Mouse (Mus musculus) retina, postnatal 1 day (tissue): ENCODE measurements at regions not wholly inside any gene's neighbourhood (a gene's known extent, or its start where the extent isn't known, plus 50 kb on each side); places are given as distances from the start of the nearest gene placed in this dataset.
A peak's percentile ranks its signal among the peaks of the same experiment; 100 is the strongest.

Source experiments
- DNase-seq: peaks from one replicate; pipeline ENCODE4 v3.0.0-alpha.2; 2012

DNA sequence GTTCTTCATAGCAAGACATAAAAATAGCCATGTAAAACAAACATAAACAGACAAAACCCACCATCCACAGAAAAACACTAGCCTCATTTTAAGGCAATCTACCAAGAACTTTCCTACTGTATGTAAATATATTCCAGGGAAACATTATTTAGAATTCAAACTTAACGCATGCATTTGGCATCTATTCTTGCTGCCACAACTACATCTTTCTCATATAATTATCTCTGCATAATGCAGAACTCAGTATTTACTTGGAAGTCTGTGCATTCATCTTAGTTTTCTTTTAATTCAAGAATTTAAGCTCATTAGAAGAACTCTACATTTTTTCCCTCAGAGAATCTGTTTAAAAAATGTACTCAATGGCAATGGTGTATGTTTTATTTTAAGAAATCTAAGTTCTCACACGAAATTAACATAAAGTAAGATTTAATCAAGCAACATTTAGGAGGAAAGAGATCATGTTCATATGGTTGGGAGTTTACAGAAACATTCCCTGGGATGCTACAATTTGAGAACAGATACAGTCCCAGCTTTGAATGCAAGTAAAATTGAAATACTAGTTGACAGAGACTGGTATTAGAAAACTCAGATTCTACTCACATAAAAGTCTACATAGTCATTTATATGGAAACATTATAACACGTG is 1114.7 kb downstream of the Sorcs1 start:
- no peak for DNase-seq

DNA sequence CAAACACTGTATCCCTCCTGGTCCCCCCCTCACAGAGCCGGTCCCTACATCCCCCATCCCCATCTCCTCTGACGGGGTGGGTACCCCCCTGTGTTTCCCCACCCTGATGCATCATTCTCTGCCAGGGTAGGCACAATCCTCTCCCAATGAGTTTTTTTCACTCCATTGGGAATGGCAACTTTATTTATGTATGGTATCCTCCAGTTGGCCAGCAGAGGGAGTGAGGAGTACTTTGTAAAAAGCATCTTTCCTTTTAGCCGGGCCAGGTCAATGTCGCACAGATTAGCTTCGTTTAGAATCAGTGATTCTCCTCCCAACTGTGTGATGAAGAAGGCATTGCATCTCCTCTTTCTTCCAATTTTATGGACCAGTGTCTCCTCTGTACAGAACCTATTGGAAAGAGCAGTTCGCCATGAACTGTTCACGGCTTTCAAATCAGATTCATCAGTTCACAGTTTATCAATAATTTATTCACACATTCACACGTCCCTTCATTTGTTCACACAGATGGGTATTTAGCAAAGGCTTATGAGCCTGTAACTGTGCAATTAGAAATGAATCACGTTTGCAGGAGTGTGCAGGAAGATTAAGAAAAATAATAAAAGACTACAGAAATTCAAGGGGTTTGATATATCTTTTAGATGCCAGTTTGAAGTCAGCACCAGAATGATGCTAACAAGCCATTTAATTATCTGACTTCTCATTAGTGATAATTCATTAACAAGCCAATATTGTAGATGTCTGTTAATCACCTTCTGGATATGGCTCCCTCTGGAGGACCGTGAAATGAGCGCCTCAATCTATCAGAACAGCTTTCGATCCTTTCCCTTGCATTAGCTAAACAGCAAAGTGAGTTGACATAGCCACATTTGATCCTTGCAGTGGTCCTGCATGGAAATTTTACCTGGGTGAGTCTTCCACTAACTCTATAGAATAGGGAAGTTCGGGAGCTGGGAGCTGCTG is 1138.7 kb downstream of the Sorcs1 start:
- peak; percentile 68 for DNase-seq
